Mouse (Mus musculus): ENCODE measurements around the gene Trim24. TPM values are rescaled to one million over a fixed set of nuclear protein-coding genes. Genes with fewer than 3 reads are reported as not detected.
A peak's percentile ranks its signal among the peaks of the same experiment; 100 is the strongest.

The Trim24 gene
- total and polyA plus RNA-seq, 2 experiments from 2014 or later = 14.7 to 58.0 TPM

- no peak for TF ChIP-seq CTCF (IDR thresholded peaks at IDR 0.05)
- Histone ChIP-seq H3K4me3 (ENCODE audit: low read depth, low read length) (no peak overlapping the region), H3K9ac (replicated peaks; ENCODE audit: low read length, poor library complexity, severe bottlenecking) (no peak overlapping the region), H3K4me2 (ENCODE audit: low read depth, low read length, poor library complexity, severe bottlenecking) (no peak overlapping the region), H3K27ac (ENCODE audit: low read depth, low read length) (no peak overlapping the region), H3K4me1 (ENCODE audit: insufficient read depth, low read length) (no peaks in the 10 kb centered on the region), H3K9me3 (ENCODE audit: low read length) (no peaks in the 10 kb centered on the region), H3K36me3 (ENCODE audit: insufficient read depth, low read length) (no peaks in the 10 kb centered on the region), H3K27me3 (ENCODE audit: insufficient read depth, low read length) (no peaks in the 10 kb centered on the region)
- WGBS = 91% methylated on average over 7 of the region's 7 CpGs
- DNase-seq (ENCODE audit: low spot score) = no peak
- no peak for ATAC-seq (ENCODE audit: low FRiP score)
These were observed 7.7 kb upstream of the Trim24 start for GRCm38 (mm10) chr6:37862893-37863292.

- TF ChIP-seq CTCF (IDR thresholded peaks at IDR 0.05) = no peak
- 90% methylated on average over 2 of the region's 2 CpGs for WGBS
- no peak for ATAC-seq (ENCODE audit: low FRiP score)
These were observed 6.5 kb upstream of the Trim24 start for GRCm38 (mm10) chr6:37863961-37864730.

GRCm38 (mm10) chr6:37871137-37871851 is 683 bp downstream of the Trim24 start:
- peak; percentile 7; the same call in 1 of the 2 replicates for TF ChIP-seq CTCF (IDR thresholded peaks at IDR 0.05)
- Histone ChIP-seq H3K9me3 (ENCODE audit: low read length) (peaks cover 28% of the 10 kb centered on the region), H3K27me3 (ENCODE audit: insufficient read depth, low read length) (no peaks in the 10 kb centered on the region), H3K36me3 (ENCODE audit: insufficient read depth, low read length) (no peaks in the 10 kb centered on the region), H3K4me1 (ENCODE audit: insufficient read depth, low read length) (no peaks in the 10 kb centered on the region), H3K9ac (replicated peaks; ENCODE audit: low read length, poor library complexity, severe bottlenecking) (peak overlapping the region; percentile 95), H3K4me2 (ENCODE audit: low read depth, low read length, poor library complexity, severe bottlenecking) (peak overlapping the region; percentile 48), H3K27ac (ENCODE audit: low read depth, low read length) (peak overlapping the region; percentile 99), H3K4me3 (ENCODE audit: low read depth, low read length) (peak overlapping the region; percentile 91)
- ATAC-seq (ENCODE audit: low FRiP score) (peak; percentile 61), DNase-seq (ENCODE audit: low spot score) (peak; percentile 68)
- WGBS = under 1% methylated on average over 61 of the region's 70 CpGs

More at GRCm38 (mm10) chr6:37863961-37864730, 6.5 kb upstream of the Trim24 start:
- Histone ChIP-seq H3K4me1 (ENCODE audit: insufficient read depth, low read length) (no peaks in the 10 kb centered on the region), H3K9me3 (ENCODE audit: low read length) (no peaks in the 10 kb centered on the region), H3K27me3 (ENCODE audit: insufficient read depth, low read length) (no peaks in the 10 kb centered on the region), H3K27ac (ENCODE audit: low read depth, low read length) (no peak overlapping the region), H3K36me3 (ENCODE audit: insufficient read depth, low read length) (no peaks in the 10 kb centered on the region), H3K9ac (replicated peaks; ENCODE audit: low read length, poor library complexity, severe bottlenecking) (no peak overlapping the region), H3K4me3 (ENCODE audit: low read depth, low read length) (no peak overlapping the region), H3K4me2 (ENCODE audit: low read depth, low read length, poor library complexity, severe bottlenecking) (no peak overlapping the region)
- no peak for DNase-seq (ENCODE audit: low spot score)

GRCm38 (mm10) chr6:37872861-37873260 is 2.2 kb downstream of the Trim24 start:
- no peak overlapping the region for H3K4me3 ChIP-seq (ENCODE audit: low read depth, low read length)
- TF ChIP-seq CTCF (IDR thresholded peaks at IDR 0.05) = no peak
- H3K36me3 ChIP-seq (ENCODE audit: insufficient read depth, low read length) = 0 out of 2 replicates have a peak, but pooled peaks cover 3% of the 10 kb centered on the region
- H3K4me1 ChIP-seq (ENCODE audit: insufficient read depth, low read length) = no peaks in the 10 kb centered on the region
- peaks cover 35% of the 10 kb centered on the region for H3K9me3 ChIP-seq (ENCODE audit: low read length)
- DNase-seq (ENCODE audit: low spot score) = peak; percentile 28
- no peak overlapping the region for H3K27ac ChIP-seq (ENCODE audit: low read depth, low read length)
- H3K4me2 ChIP-seq (ENCODE audit: low read depth, low read length, poor library complexity, severe bottlenecking) = no peak overlapping the region
- H3K27me3 ChIP-seq (ENCODE audit: insufficient read depth, low read length) = no peaks in the 10 kb centered on the region
- no peak for ATAC-seq (ENCODE audit: low FRiP score)
- H3K9ac ChIP-seq (replicated peaks; ENCODE audit: low read length, poor library complexity, severe bottlenecking) = no peak overlapping the region
- 91% methylated on average over 1 of the region's 1 CpGs for WGBS

GRCm38 (mm10) chr6:37873731-37874130 is 3.1 kb downstream of the Trim24 start:
- Histone ChIP-seq H3K4me3 (ENCODE audit: low read depth, low read length) (no peak overlapping the region), H3K27ac (ENCODE audit: low read depth, low read length) (no peak overlapping the region), H3K4me2 (ENCODE audit: low read depth, low read length, poor library complexity, severe bottlenecking) (no peak overlapping the region), H3K9me3 (ENCODE audit: low read length) (peaks cover 35% of the 10 kb centered on the region), H3K9ac (replicated peaks; ENCODE audit: low read length, poor library complexity, severe bottlenecking) (no peak overlapping the region), H3K27me3 (ENCODE audit: insufficient read depth, low read length) (no peaks in the 10 kb centered on the region), H3K36me3 (ENCODE audit: insufficient read depth, low read length) (0 out of 2 replicates have a peak, but pooled peaks cover 3% of the 10 kb centered on the region), H3K4me1 (ENCODE audit: insufficient read depth, low read length) (no peaks in the 10 kb centered on the region)
- no peak for ATAC-seq (ENCODE audit: low FRiP score)
- no peak for TF ChIP-seq CTCF (IDR thresholded peaks at IDR 0.05)
- DNase-seq (ENCODE audit: low spot score) = no peak

- H3K27ac ChIP-seq (ENCODE audit: low read depth, low read length) = no peak overlapping the region
- 95% methylated on average over 1 of the region's 1 CpGs for WGBS
These were observed 7.6 kb downstream of the Trim24 start for GRCm38 (mm10) chr6:37878206-37878605.

More at GRCm38 (mm10) chr6:37878206-37878605, 7.6 kb downstream of the Trim24 start:
- ATAC-seq (ENCODE audit: low FRiP score) (no peak), DNase-seq (ENCODE audit: low spot score) (no peak)
- Histone ChIP-seq H3K9me3 (ENCODE audit: low read length) (peaks cover 34% of the 10 kb centered on the region), H3K36me3 (ENCODE audit: insufficient read depth, low read length) (0 out of 2 replicates have a peak, but pooled peaks cover 3% of the 10 kb centered on the region), H3K27me3 (ENCODE audit: insufficient read depth, low read length) (no peaks in the 10 kb centered on the region), H3K4me3 (ENCODE audit: low read depth, low read length) (no peak overlapping the region), H3K4me2 (ENCODE audit: low read depth, low read length, poor library complexity, severe bottlenecking) (no peak overlapping the region), H3K4me1 (ENCODE audit: insufficient read depth, low read length) (no peaks in the 10 kb centered on the region), H3K9ac (replicated peaks; ENCODE audit: low read length, poor library complexity, severe bottlenecking) (no peak overlapping the region)
- TF ChIP-seq CTCF (IDR thresholded peaks at IDR 0.05) = no peak
